Mouse (Mus musculus): ENCODE results near the gene Pmf1.
A peak's percentile ranks its signal among the peaks of the same experiment; 100 is the strongest.

Gene Pmf1

GRCm38 (mm10) chr3:88409741-88410644 is at the start of gene Pmf1:
Gene Pmf1 (minus strand): TSS chr3:88410331.
- peak; percentile 96 for DNase-seq

GRCm38 (mm10) chr3:88458778-88459219 is 48.7 kb upstream of the Pmf1 start:
- no peak for DNase-seq

GRCm38 (mm10) chr3:88456746-88457532 is 46.8 kb upstream of the Pmf1 start:
- DNase-seq, result no peak

- peak; percentile 97 for DNase-seq
Measured at GRCm38 (mm10) chr3:88456313-88456712, 46.2 kb upstream of the Pmf1 start.

GRCm38 (mm10) chr3:88455588-88456264 is 45.6 kb upstream of the Pmf1 start:
- DNase-seq, result peak; percentile 79

- peak; percentile 73 for DNase-seq
Measured at GRCm38 (mm10) chr3:88454762-88455587, 44.8 kb upstream of the Pmf1 start.

- DNase-seq, result no peak
Measured at GRCm38 (mm10) chr3:88453986-88454385, 43.9 kb upstream of the Pmf1 start.

GRCm38 (mm10) chr3:88453369-88453768 is 43.2 kb upstream of the Pmf1 start:
- DNase-seq, result no peak

- no peak for DNase-seq
Measured at GRCm38 (mm10) chr3:88452716-88453115, 42.6 kb upstream of the Pmf1 start.

GRCm38 (mm10) chr3:88452246-88452645 is 42.1 kb upstream of the Pmf1 start:
- no peak for DNase-seq

GRCm38 (mm10) chr3:88450379-88451131 is 40.4 kb upstream of the Pmf1 start:
- no peak for DNase-seq

GRCm38 (mm10) chr3:88449395-88450023 is 39.4 kb upstream of the Pmf1 start:
- DNase-seq, result no peak

GRCm38 (mm10) chr3:88448443-88448842 is 38.3 kb upstream of the Pmf1 start:
- no peak for DNase-seq

GRCm38 (mm10) chr3:88447676-88448183 is 37.6 kb upstream of the Pmf1 start:
- no peak for DNase-seq

GRCm38 (mm10) chr3:88446471-88447123 is 36.5 kb upstream of the Pmf1 start:
- no peak for DNase-seq

GRCm38 (mm10) chr3:88442888-88443287 is 32.8 kb upstream of the Pmf1 start:
- DNase-seq, result no peak

GRCm38 (mm10) chr3:88442488-88442887 is 32.4 kb upstream of the Pmf1 start:
- no peak for DNase-seq

- DNase-seq, result peak; percentile 70
Measured at GRCm38 (mm10) chr3:88440500-88441381, 30.6 kb upstream of the Pmf1 start.

- DNase-seq, result no peak
Measured at GRCm38 (mm10) chr3:88439582-88439981, 29.5 kb upstream of the Pmf1 start.

Data from kidney, adult 9 months (tissue).